Mouse (Mus musculus) midbrain, embryonic 11.5 days (tissue): ENCODE measurements around the gene Rab26. TPM values are rescaled to one million over a fixed set of nuclear protein-coding genes. Genes with fewer than 3 reads are reported as not detected.
A peak's percentile ranks its signal among the peaks of the same experiment; 100 is the strongest.

ENCODE experiments used
- ATAC-seq: fragments of 200-750 bp; cut with Nextera tagmentation; 2 replicates; pipeline ENCODE4 v1.8.0; 2017; ENCODE audit warnings: moderate TSS enrichment, moderate library complexity; ENCODE audit not compliant: low FRiP score
- DNase-seq: peaks from one replicate; pipeline ENCODE4 v3.0.0; 2015; ENCODE audit warnings: low spot score; ENCODE audit errors: missing footprints
- H3K27ac ChIP-seq: fragments of 300-500 bp; sonication (generic); 2 replicates; pipeline ENCODE4 v1.5.1; 2014; ENCODE audit warnings: low read depth, low read length
- H3K27me3 ChIP-seq: fragments of 300-500 bp; sonication (generic); 2 replicates; pipeline ENCODE4 v1.6.1; 2014; ENCODE audit warnings: mild to moderate bottlenecking, low read length, moderate library complexity, mixed read lengths; ENCODE audit not compliant: control insufficient read depth, insufficient read depth
- H3K36me3 ChIP-seq: fragments of 300-500 bp; sonication (generic); 2 replicates; pipeline ENCODE4 v1.6.1; 2014; ENCODE audit warnings: mild to moderate bottlenecking, low read length, moderate library complexity, mixed read lengths; ENCODE audit not compliant: control insufficient read depth, insufficient read depth
- H3K4me1 ChIP-seq: fragments of 300-500 bp; sonication (generic); 2 replicates; pipeline ENCODE4 v1.6.1; 2014; ENCODE audit warnings: low read length; ENCODE audit not compliant: control insufficient read depth, insufficient read depth
- H3K4me2 ChIP-seq: fragments of 300-500 bp; sonication (generic); 2 replicates; pipeline ENCODE4 v1.6.1; 2014; ENCODE audit warnings: mild to moderate bottlenecking, moderate library complexity
- H3K4me3 ChIP-seq: fragments of 300-500 bp; sonication (generic); 2 replicates; pipeline ENCODE4 v1.5.1; 2014; ENCODE audit warnings: low read depth, low read length
- H3K9ac ChIP-seq: fragments of 300-500 bp; sonication (generic); 2 replicates; pipeline ENCODE4 v1.6.1; 2014; ENCODE audit warnings: low read length
- H3K9me3 ChIP-seq: fragments of 300-500 bp; sonication (generic); 2 replicates; pipeline ENCODE4 v1.6.1; 2016; ENCODE audit warnings: low read length; ENCODE audit not compliant: control insufficient read depth
- WGBS: fragments of 180-500 bp; shearing (Covaris S2); extraction: QIAGEN DNeasy Blood & Tissue Kit; methylation state at CpG from one replicate; pipeline ENCODE4 v1.1.7; 2014; 5-methylcytosine and 5-hydroxymethylcytosine counted together
- polyA plus RNA-seq: library from polyadenylated mRNA; unstranded; fragments of >200 nt; fragmentation: Nextera tagmentation; extraction: Ambion mirVana; gene quantifications from 2 replicates; pipeline ENCODE4 v1.2.1, GENCODE M21; 2014

Gene Rab26
- polyA plus RNA-seq, 1 experiment from 2014 or later = 2.2 TPM

- Histone ChIP-seq H3K4me2 (peak within 1 kb of the TSS; percentile 91), H3K9ac (peak within 1 kb of the TSS; percentile 86), H3K27ac (peak within 1 kb of the TSS; percentile 55), H3K4me3 (peak within 1 kb of the TSS; percentile 78), H3K4me1 (peaks cover 28% of the 10 kb centered on the region), H3K27me3 (no peaks in the 10 kb centered on the region), H3K9me3 (no peaks in the 10 kb centered on the region), H3K36me3 (no peaks in the 10 kb centered on the region)
- DNase-seq (peak; percentile 98), ATAC-seq (peak; percentile 96)
- under 1% methylated on average over 40 of the region's 40 CpGs for WGBS
Observed at GRCm38 (mm10) chr17:24527723-24528559, 6.1 kb downstream of the Rab26 start, which contains the start of gene Traf7. Gene Traf7 (minus strand): TSS chr17:24527938.

DNA sequence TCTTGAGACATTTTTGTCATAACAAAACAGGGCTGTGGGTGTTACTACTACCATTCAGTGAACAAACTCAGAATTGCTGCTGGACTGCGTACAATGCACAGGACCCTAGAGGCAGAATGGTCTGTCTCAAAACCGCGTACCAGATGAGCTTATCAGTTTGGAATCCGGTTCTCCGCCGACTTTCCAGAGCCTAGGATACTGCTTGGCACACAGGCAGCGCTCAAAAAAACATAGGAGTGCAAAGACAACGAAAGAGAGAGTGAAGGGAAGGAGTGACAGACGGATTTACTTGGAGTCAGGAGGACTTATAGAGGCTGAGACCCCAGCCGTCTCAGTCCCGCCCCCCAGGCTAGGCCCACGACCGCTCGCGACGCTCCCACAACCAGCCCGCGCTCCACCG is 6.7 kb downstream of the Rab26 start:
- DNase-seq (no peak), ATAC-seq (no peak; the same call in 1 of the 2 replicates)
- no peaks in the 10 kb centered on the region for H3K9me3 ChIP-seq
- H3K9ac ChIP-seq = peak overlapping the region; percentile 86
- WGBS = under 1% methylated on average over 17 of the region's 19 CpGs
- no peaks in the 10 kb centered on the region for H3K36me3 ChIP-seq
- H3K4me3 ChIP-seq = peak overlapping the region; percentile 78
- peaks cover 28% of the 10 kb centered on the region for H3K4me1 ChIP-seq
- no peaks in the 10 kb centered on the region for H3K27me3 ChIP-seq
- no peak overlapping the region for H3K27ac ChIP-seq
- H3K4me2 ChIP-seq = peak overlapping the region; percentile 50

GRCm38 (mm10) chr17:24524734-24525133 is 9.3 kb downstream of the Rab26 start:
- H3K27me3 ChIP-seq = no peaks in the 10 kb centered on the region
- peaks cover 17% of the 10 kb centered on the region for H3K4me1 ChIP-seq
- H3K36me3 ChIP-seq = no peaks in the 10 kb centered on the region
- no peaks in the 10 kb centered on the region for H3K9me3 ChIP-seq
- H3K4me3 ChIP-seq = no peak overlapping the region
- WGBS = 86% methylated on average over 2 of the region's 2 CpGs
- no peak overlapping the region for H3K4me2 ChIP-seq
- no peak for ATAC-seq
- H3K9ac ChIP-seq = no peak overlapping the region
- no peak overlapping the region for H3K27ac ChIP-seq
- DNase-seq = no peak

GRCm38 (mm10) chr17:24520450-24520849 is 13.6 kb downstream of the Rab26 start:
- Histone ChIP-seq H3K9me3 (no peaks in the 10 kb centered on the region), H3K4me2 (no peak overlapping the region), H3K9ac (no peak overlapping the region), H3K36me3 (peaks cover 17% of the 10 kb centered on the region), H3K4me1 (no peaks in the 10 kb centered on the region), H3K27me3 (no peaks in the 10 kb centered on the region), H3K4me3 (no peak overlapping the region), H3K27ac (no peak overlapping the region)
- ATAC-seq (no peak), DNase-seq (no peak)
- WGBS = 89% methylated on average over 4 of the region's 4 CpGs

GRCm38 (mm10) chr17:24514270-24515257 is 19.4 kb downstream of the Rab26 start:
- H3K9ac ChIP-seq = 0 out of 2 replicates have a peak overlapping the region, but pooled peaks have one; percentile 4
- no peak overlapping the region for H3K4me3 ChIP-seq
- H3K27me3 ChIP-seq = no peaks in the 10 kb centered on the region
- no peak overlapping the region for H3K4me2 ChIP-seq
- ATAC-seq = no peak
- peaks cover 30% of the 10 kb centered on the region for H3K36me3 ChIP-seq
- WGBS = 88% methylated on average over 24 of the region's 24 CpGs
- no peaks in the 10 kb centered on the region for H3K9me3 ChIP-seq
- H3K27ac ChIP-seq = no peak overlapping the region
- DNase-seq = no peak
- no peaks in the 10 kb centered on the region for H3K4me1 ChIP-seq

GRCm38 (mm10) chr17:24513609-24514008 is 20.4 kb downstream of the Rab26 start:
- Histone ChIP-seq H3K36me3 (peaks cover 30% of the 10 kb centered on the region), H3K4me1 (no peaks in the 10 kb centered on the region), H3K9ac (no peak overlapping the region), H3K4me3 (no peak overlapping the region), H3K27me3 (no peaks in the 10 kb centered on the region), H3K27ac (no peak overlapping the region), H3K4me2 (no peak overlapping the region), H3K9me3 (no peaks in the 10 kb centered on the region)
- WGBS = 59% methylated on average over 5 of the region's 5 CpGs
- peak; percentile 58 for ATAC-seq
- DNase-seq = peak; percentile 92

DNA sequence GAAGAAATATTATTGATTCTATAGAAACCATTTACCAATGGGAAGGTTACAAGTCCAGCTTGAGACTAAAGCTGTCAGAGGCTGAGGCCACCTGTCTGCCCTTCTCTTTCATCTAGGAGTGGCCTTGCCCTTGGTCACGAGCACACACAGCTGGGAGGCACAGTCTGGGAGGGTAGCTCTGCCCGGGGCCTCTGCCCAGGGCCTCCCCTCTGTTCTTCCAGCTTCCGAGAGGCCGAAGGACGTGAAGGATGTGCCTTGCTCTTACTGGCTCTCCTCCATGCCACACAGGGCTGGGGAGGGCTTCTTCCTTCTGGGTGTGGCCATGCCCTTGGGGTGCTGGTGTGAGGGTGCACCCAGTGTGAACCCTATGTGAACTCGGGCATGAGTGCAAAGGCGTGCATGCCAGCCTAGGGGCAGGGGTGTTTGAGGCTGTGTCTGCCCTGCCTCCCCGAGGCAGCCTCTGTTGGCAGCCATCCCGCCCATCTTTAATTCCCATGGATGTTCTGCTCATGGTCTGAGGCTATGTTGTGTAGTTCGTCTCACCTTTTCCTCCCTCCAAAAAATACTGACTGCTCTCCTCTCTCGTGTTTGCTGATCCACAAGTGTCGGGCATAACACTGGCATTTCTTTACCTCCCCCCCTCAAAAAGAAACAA is 26.1 kb downstream of the Rab26 start:
- H3K36me3 ChIP-seq = peaks cover 16% of the 10 kb centered on the region
- H3K27me3 ChIP-seq = no peaks in the 10 kb centered on the region
- H3K9ac ChIP-seq = no peak overlapping the region
- H3K27ac ChIP-seq = no peak overlapping the region
- WGBS = 85% methylated on average over 12 of the region's 12 CpGs
- H3K4me3 ChIP-seq = no peak overlapping the region
- no peaks in the 10 kb centered on the region for H3K9me3 ChIP-seq
- H3K4me1 ChIP-seq = no peaks in the 10 kb centered on the region
- no peak for DNase-seq
- H3K4me2 ChIP-seq = no peak overlapping the region
- ATAC-seq = no peak

GRCm38 (mm10) chr17:24507129-24507664 is 26.8 kb downstream of the Rab26 start:
- DNase-seq = no peak
- no peak overlapping the region for H3K4me2 ChIP-seq
- ATAC-seq = 0 out of 2 replicates have a peak, but pooled peaks have one; percentile 10
- no peak overlapping the region for H3K9ac ChIP-seq
- H3K36me3 ChIP-seq = peaks cover 16% of the 10 kb centered on the region
- no peaks in the 10 kb centered on the region for H3K4me1 ChIP-seq
- no peak overlapping the region for H3K27ac ChIP-seq
- no peaks in the 10 kb centered on the region for H3K27me3 ChIP-seq
- 53% methylated on average over 19 of the region's 19 CpGs for WGBS
- H3K4me3 ChIP-seq = no peak overlapping the region
- H3K9me3 ChIP-seq = no peaks in the 10 kb centered on the region
